Mouse (Mus musculus) liver, embryonic 14.5 days (tissue): ENCODE measurements around the gene 5730522E02Rik. TPM values are rescaled to one million over a fixed set of nuclear protein-coding genes. Genes with fewer than 3 reads are reported as not detected.

Source experiments
- ATAC-seq: fragments of 200-750 bp; cut with Nextera tagmentation; 2 replicates; pipeline ENCODE4 v1.8.0; 2017; ENCODE audit warnings: moderate number of reproducible peaks, mild to moderate bottlenecking, moderate library complexity; ENCODE audit not compliant: insufficient read depth
- DNase-seq, 3 experiments: peaks; one replicate each; pipeline ENCODE4 v3.0.0-alpha.2; 2012 to 2013; ENCODE audit warnings: low read depth in 3 of 3, low spot score in 3 of 3
- H3K27ac ChIP-seq: fragments of 300-500 bp; sonication (generic); 2 replicates; pipeline ENCODE4 v1.5.1; 2014; ENCODE audit warnings: moderate library complexity, mild to moderate bottlenecking, control low read depth, inconsistent platforms
- H3K27me3 ChIP-seq: fragments of 300-500 bp; sonication (generic); 2 replicates; pipeline ENCODE4 v1.6.1; 2014; ENCODE audit warnings: mild to moderate bottlenecking, low read length, moderate library complexity; ENCODE audit not compliant: control insufficient read depth, insufficient read depth
- H3K36me3 ChIP-seq: fragments of 300-500 bp; sonication (generic); replicated peaks from 2 replicates; pipeline ENCODE4 v1.6.1; 2014; ENCODE audit warnings: low read depth; ENCODE audit not compliant: control insufficient read depth, insufficient read depth
- H3K4me1 ChIP-seq, 2 experiments: fragments of 200-500 bp in 1 of 2; fragments of 300-500 bp in 1 of 2; sonication (generic) in 1 of 2; replicated peaks; 2 replicates each; pipeline ENCODE4 v1.6.1; 2012 to 2014; ENCODE audit warnings: antibody characterized with exemption in 1 of 2, inconsistent platforms in 1 of 2, low read length in 1 of 2; ENCODE audit not compliant: control insufficient read depth in 2 of 2, insufficient read depth in 2 of 2
- H3K4me2 ChIP-seq: fragments of 300-500 bp; sonication (generic); 2 replicates; pipeline ENCODE4 v1.6.1; 2014; ENCODE audit warnings: low read depth, mild to moderate bottlenecking, control low read depth, moderate library complexity
- H3K4me3 ChIP-seq, 2 experiments: fragments of 200-500 bp in 1 of 2; fragments of 300-500 bp in 1 of 2; sonication (generic) in 1 of 2; 2 replicates each; pipeline ENCODE4 v1.5.1; 2012 to 2014; ENCODE audit warnings: low read depth in 2 of 2, low read length in 2 of 2, mild to moderate bottlenecking in 2 of 2, control low read depth in 1 of 2, inconsistent platforms in 1 of 2, moderate library complexity in 1 of 2; ENCODE audit not compliant: insufficient read depth in 1 of 2
- H3K9ac ChIP-seq: fragments of 300-500 bp; sonication (generic); replicated peaks from 2 replicates; pipeline ENCODE4 v1.6.1; 2014; ENCODE audit warnings: mild to moderate bottlenecking, control low read depth, moderate library complexity
- H3K9me3 ChIP-seq: fragments of 300-500 bp; sonication (generic); 2 replicates; pipeline ENCODE4 v1.6.1; 2016; ENCODE audit warnings: low read length, mixed read lengths; ENCODE audit not compliant: control insufficient read depth
- CTCF ChIP-seq: IDR thresholded peaks from 2 replicates; pipeline ENCODE4 v1.5.1; 2016; ENCODE audit warnings: antibody characterized with exemption, low read depth, control low read depth
- EP300 ChIP-seq: IDR thresholded peaks from 2 replicates; pipeline ENCODE4 v1.6.1; 2016; ENCODE audit warnings: antibody characterized with exemption, low read depth
- WGBS: fragments of 180-500 bp; shearing (Covaris S2); extraction: QIAGEN DNeasy Blood & Tissue Kit; methylation state at CpG from one replicate; pipeline ENCODE4 v1.1.7; 2014; ENCODE audit not compliant: insufficient replicate concordance; 5-methylcytosine and 5-hydroxymethylcytosine counted together
- polyA plus RNA-seq, 2 experiments: library from polyadenylated mRNA; depleted of rRNA in 1 of 2; stranded (reverse) in 1 of 2; unstranded in 1 of 2; fragments of >200 nt; fragmentation: Nextera tagmentation in 1 of 2; extraction: Ambion mirVana in 1 of 2; gene quantifications; 2 replicates each; pipeline versions ENCODE4 v1.2.1 to v1.2.3; 2012 to 2014

Gene 5730522E02Rik
- polyA plus RNA-seq, 2 experiments: 0.10 to 0.25 TPM

- H3K36me3 ChIP-seq: no peaks in the 10 kb centered on the region
- TF ChIP-seq CTCF (no peak), EP300 (no peak)
- WGBS: 53% methylated on average over 6 of the region's 6 CpGs
- no peak overlapping the region for H3K4me2 ChIP-seq
- no peaks in the 10 kb centered on the region for H3K4me1 ChIP-seq
- H3K9me3 ChIP-seq: no peaks in the 10 kb centered on the region
- ATAC-seq (no peak), DNase-seq (no peak)
- no peak overlapping the region for H3K9ac ChIP-seq
- no peak overlapping the region for H3K27ac ChIP-seq
- H3K4me3 ChIP-seq: no peak overlapping the region
- no peaks in the 10 kb centered on the region for H3K27me3 ChIP-seq
Observed at GRCm38 (mm10) chr11:25595303-25595702, 615.3 kb downstream of the 5730522E02Rik start.

- H3K4me3 ChIP-seq: no peak overlapping the region
- no peaks in the 10 kb centered on the region for H3K4me1 ChIP-seq
- no peaks in the 10 kb centered on the region for H3K36me3 ChIP-seq
- ATAC-seq (no peak), DNase-seq (no peak)
- 44% methylated on average over 3 of the region's 3 CpGs for WGBS
- no peaks in the 10 kb centered on the region for H3K9me3 ChIP-seq
- no peak overlapping the region for H3K27ac ChIP-seq
- H3K4me2 ChIP-seq: no peak overlapping the region
- H3K9ac ChIP-seq: no peak overlapping the region
- TF ChIP-seq CTCF: no peak
- no peak for TF ChIP-seq EP300
- H3K27me3 ChIP-seq: no peaks in the 10 kb centered on the region
Observed at GRCm38 (mm10) chr11:25594780-25595179, 615.8 kb downstream of the 5730522E02Rik start.

GRCm38 (mm10) chr11:25592268-25592667 lies 618.3 kb downstream of the 5730522E02Rik start:
- Histone ChIP-seq H3K9me3 (no peaks in the 10 kb centered on the region), H3K4me1 (no peaks in the 10 kb centered on the region), H3K36me3 (no peaks in the 10 kb centered on the region), H3K27me3 (no peaks in the 10 kb centered on the region), H3K4me2 (no peak overlapping the region), H3K9ac (no peak overlapping the region), H3K4me3 (no peak overlapping the region), H3K27ac (no peak overlapping the region)
- TF ChIP-seq CTCF (no peak), EP300 (no peak)
- ATAC-seq (no peak), DNase-seq (no peak)
- 9% methylated on average over 3 of the region's 3 CpGs for WGBS

DNA sequence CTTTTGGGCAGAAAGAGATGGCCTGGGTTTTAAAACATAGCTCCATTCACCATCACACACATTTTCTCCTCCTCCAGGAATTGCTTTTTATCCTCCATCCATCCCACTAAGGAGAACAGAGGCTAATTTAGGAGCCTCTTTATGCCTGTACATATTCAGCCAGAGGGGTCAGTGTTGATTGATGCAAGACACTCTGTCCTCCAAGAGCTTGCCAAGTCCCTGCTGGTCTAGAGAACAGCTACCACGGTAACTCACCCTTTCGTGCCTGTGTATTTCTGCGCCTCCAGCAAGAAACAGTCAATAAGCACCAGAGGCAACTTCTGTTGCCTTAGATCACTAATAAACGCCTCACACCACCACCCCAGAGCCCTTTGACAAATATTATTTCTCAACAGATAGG lies 620.3 kb downstream of the 5730522E02Rik start:
- H3K27me3 ChIP-seq: no peaks in the 10 kb centered on the region
- DNase-seq (no peak), ATAC-seq (no peak)
- 56% methylated on average over 4 of the region's 4 CpGs for WGBS
- H3K4me1 ChIP-seq: no peaks in the 10 kb centered on the region
- no peak overlapping the region for H3K27ac ChIP-seq
- no peak overlapping the region for H3K9ac ChIP-seq
- H3K4me2 ChIP-seq: no peak overlapping the region
- TF ChIP-seq CTCF: no peak
- no peak for TF ChIP-seq EP300
- no peaks in the 10 kb centered on the region for H3K9me3 ChIP-seq
- no peak overlapping the region for H3K4me3 ChIP-seq
- no peaks in the 10 kb centered on the region for H3K36me3 ChIP-seq

GRCm38 (mm10) chr11:25589509-25589908 lies 621.1 kb downstream of the 5730522E02Rik start:
- Histone ChIP-seq H3K9ac (no peak overlapping the region), H3K4me3 (no peak overlapping the region), H3K9me3 (no peaks in the 10 kb centered on the region), H3K36me3 (no peaks in the 10 kb centered on the region), H3K4me1 (no peaks in the 10 kb centered on the region), H3K4me2 (no peak overlapping the region), H3K27ac (no peak overlapping the region), H3K27me3 (no peaks in the 10 kb centered on the region)
- no peak for TF ChIP-seq CTCF
- TF ChIP-seq EP300: no peak
- no peak for DNase-seq
- 20% methylated on average over 1 of the region's 1 CpGs for WGBS
- ATAC-seq: no peak
